Mouse (Mus musculus): ENCODE measurements around the gene Prc1. TPM values are rescaled to one million over a fixed set of nuclear protein-coding genes. Genes with fewer than 3 reads are reported as not detected.

Gene Prc1
- 109 and 123 TPM in 2 replicates for polyA plus RNA-seq (2015; fragmentation: Nextera tagmentation; extraction: Ambion mirVana)

DNA sequence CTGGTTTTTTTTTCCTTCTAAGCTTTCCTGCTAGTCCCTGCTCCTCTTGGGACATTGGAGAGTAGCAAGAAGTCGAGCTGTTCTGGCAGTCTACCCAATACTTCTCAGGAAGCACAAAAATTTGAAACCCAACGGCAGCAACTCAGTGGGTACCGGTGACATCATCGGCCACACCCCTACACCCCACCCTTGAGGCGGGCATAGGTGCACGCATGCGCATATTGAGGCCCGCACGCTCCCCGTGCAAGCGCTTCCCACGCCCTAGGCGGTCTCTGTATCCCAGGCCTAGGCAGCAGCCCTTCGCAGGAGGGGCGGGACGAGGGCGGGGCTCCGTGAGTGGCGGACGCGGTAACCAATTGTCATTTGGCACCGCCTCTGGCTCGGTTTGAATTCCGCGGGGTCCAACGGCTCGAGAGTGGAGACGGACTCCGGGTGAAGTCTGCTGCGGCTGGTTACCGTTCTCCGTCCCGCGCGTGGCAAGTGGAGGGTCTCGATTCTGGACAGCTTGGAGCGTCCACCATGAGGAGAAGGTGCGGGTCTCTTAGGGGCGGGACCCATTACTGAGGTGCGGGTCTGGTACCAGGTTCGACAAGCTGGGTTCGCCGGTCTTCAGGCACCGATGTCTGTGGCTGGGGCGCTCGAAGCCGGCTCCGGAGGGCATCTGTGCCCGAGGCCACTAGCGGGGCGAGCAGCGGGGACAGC, at the start of gene Prc1:
Gene Prc1 (plus strand): TSS at position 389 of the 702 bp plus-strand sequence.
- H3K36me3 ChIP-seq = peaks cover 33% of the 10 kb centered on the region
- H3K4me3 ChIP-seq = peak within 1 kb of the TSS; percentile 85
- H3K4me2 ChIP-seq (replicated peaks) = peak within 1 kb of the TSS; percentile 74
- H3K27ac ChIP-seq = peak within 1 kb of the TSS; percentile 82
- H3K27me3 ChIP-seq = no peaks in the 10 kb centered on the region
- peak within 1 kb of the TSS; percentile 85 for H3K9ac ChIP-seq
- H3K9me3 ChIP-seq = no peaks in the 10 kb centered on the region
- WGBS = under 1% methylated on average over 52 of the region's 52 CpGs
- peak; percentile 99 for ATAC-seq (ENCODE audit: low FRiP score, low read depth)
- peaks cover 25% of the 10 kb centered on the region for H3K4me1 ChIP-seq

DNA sequence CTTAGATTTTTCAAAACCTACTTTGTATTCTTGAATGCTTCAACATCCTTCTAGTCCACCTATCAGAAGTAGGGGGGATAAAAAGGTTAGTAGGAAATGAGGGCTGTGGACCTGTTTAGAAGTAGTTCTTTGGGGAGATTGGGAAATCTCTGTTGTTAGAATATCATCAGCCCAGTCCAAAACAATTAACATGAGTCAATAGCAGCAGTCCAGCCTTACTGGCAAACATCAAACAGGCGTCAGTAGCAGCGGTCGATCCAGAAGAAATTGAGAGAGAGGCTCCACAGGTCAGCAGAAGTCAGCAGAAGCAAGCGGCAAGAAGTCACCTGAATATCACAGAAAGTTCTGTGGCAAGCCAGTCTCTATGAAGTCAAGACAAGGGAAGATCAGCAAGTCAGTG, 49.4 kb upstream of the Prc1 start:
- no peak overlapping the region for H3K9ac ChIP-seq
- no peak overlapping the region for H3K4me3 ChIP-seq
- H3K4me2 ChIP-seq (replicated peaks) = no peak overlapping the region
- H3K9me3 ChIP-seq = no peaks in the 10 kb centered on the region
- 85% methylated on average over 4 of the region's 4 CpGs for WGBS
- H3K4me1 ChIP-seq = peaks cover 3% of the 10 kb centered on the region; the same call in 1 of the 2 replicates
- ATAC-seq (ENCODE audit: low FRiP score, low read depth) = no peak
- no peaks in the 10 kb centered on the region for H3K27me3 ChIP-seq
- no peak overlapping the region for H3K27ac ChIP-seq
- peaks cover 17% of the 10 kb centered on the region for H3K36me3 ChIP-seq

DNA sequence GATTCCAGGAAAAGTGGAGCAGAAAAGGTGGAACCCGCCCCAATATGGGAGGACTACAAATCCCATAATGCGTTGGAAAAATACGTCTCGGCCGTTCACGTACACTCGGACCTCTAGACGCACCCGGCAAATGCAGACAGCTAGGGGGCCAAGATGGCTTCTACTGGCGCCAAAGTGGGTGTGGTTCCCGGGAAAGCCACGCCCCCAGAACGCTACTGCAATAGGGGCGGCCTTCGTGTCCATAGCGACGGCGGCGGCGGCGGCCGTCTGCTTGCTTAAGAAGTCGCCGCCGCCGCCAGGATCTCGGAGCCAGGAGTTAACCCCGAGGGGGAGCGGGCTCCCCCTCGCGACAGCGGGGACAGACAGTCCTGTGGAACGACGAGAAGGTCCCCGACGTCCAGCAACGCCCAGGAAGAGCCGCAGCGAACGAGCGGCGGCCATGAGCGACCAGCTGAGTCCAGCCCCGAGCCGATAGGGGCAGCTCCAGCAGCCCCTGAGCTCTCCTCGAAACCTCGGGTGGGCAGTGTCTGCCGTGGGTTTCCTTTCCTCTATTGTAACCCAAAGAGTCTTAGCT, 48.0 kb upstream of the Prc1 start, which contains the start of gene Ttll13:
Gene Ttll13 (plus strand): TSS at position 229 of the 574 bp plus-strand sequence.
- H3K4me2 ChIP-seq (replicated peaks) = peak within 1 kb of the TSS; percentile 65
- no peaks in the 10 kb centered on the region for H3K27me3 ChIP-seq
- peaks cover 3% of the 10 kb centered on the region; the same call in 1 of the 2 replicates for H3K4me1 ChIP-seq
- peak within 1 kb of the TSS; percentile 76; the same call in 1 of the 2 replicates for H3K27ac ChIP-seq
- H3K36me3 ChIP-seq = peaks cover 4% of the 10 kb centered on the region; the same call in 1 of the 2 replicates
- H3K4me3 ChIP-seq = peak within 1 kb of the TSS; percentile 61
- ATAC-seq (ENCODE audit: low FRiP score, low read depth) = peak; percentile 99
- under 1% methylated on average over 48 of the region's 48 CpGs for WGBS
- peak within 1 kb of the TSS; percentile 72 for H3K9ac ChIP-seq
- H3K9me3 ChIP-seq = no peaks in the 10 kb centered on the region

DNA sequence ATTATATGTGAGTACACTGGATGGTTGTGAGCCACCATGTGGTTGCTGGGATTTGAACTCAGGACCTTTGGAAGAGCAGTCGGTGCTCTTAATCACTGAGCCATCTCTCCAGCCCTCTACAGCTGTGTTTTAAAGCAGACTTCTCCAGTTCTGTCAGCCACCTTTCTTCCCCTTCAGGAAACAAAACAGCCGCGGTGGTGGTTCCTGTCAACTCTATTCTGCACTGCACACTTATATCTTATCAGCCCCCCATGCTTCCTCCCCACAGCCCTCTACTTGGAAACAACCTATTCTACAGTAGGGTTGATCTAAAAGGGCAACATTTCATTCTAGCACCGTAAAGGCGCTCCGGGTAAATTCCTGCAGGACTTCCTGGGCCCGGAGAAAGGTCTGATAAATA, 47.4 kb upstream of the Prc1 start:
- peaks cover 3% of the 10 kb centered on the region; the same call in 1 of the 2 replicates for H3K4me1 ChIP-seq
- no peak for ATAC-seq (ENCODE audit: low FRiP score, low read depth)

DNA sequence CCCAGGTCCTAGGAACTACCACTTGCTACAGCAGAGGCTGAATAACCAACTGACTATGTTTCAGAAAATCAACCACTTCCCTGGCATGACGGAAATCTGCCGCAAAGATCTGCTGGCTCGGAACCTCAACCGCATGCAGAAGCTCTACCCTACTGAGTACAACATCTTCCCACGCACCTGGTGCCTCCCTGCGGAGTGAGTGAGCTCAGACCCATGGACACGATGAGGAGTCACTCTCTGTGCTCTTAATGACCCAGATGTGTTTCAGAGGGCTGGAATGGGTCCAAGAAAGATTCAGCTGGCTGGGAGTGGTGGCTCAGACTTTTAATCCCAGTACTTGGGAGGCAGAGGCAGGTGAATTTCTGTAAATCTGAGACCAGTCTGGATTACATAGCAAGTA, 41.8 kb upstream of the Prc1 start:
- H3K4me1 ChIP-seq = no peaks in the 10 kb centered on the region
- WGBS = 78% methylated on average over 7 of the region's 7 CpGs
- H3K9ac ChIP-seq = no peak overlapping the region
- peaks cover 15% of the 10 kb centered on the region for H3K27me3 ChIP-seq
- H3K4me3 ChIP-seq = no peak overlapping the region
- H3K9me3 ChIP-seq = no peaks in the 10 kb centered on the region
- no peak for ATAC-seq (ENCODE audit: low FRiP score, low read depth)
- no peaks in the 10 kb centered on the region for H3K36me3 ChIP-seq
- H3K27ac ChIP-seq = no peak overlapping the region
- H3K4me2 ChIP-seq (replicated peaks) = no peak overlapping the region

More for the DNA sequence above, 47.4 kb upstream of the Prc1 start:
- WGBS = 66% methylated on average over 7 of the region's 7 CpGs
- Histone ChIP-seq H3K4me3 (peak overlapping the region; percentile 61), H3K27me3 (no peaks in the 10 kb centered on the region), H3K36me3 (no peaks in the 10 kb centered on the region), H3K27ac (no peak overlapping the region), H3K9ac (no peak overlapping the region), H3K4me2 (replicated peaks) (peak overlapping the region; percentile 65), H3K9me3 (no peaks in the 10 kb centered on the region)

DNA sequence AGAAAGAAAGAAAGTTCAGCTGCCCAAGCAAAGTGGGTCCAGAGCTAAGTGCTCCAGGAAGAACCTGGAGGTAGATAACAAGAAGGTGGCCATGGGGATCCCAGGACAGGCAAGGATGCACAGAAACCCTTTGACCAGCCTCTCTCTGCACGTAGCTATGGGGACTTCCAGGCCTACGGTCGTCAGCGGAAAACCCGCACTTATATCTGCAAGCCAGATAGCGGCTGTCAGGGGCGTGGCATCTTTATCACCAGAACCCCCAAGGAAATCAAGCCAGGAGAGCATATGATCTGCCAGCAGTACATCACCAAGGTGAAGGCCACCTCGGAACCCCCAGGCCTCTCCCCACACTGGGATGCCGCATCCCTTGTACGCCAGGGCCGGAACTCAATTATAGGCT, 41.4 kb upstream of the Prc1 start:
- no peaks in the 10 kb centered on the region for H3K9me3 ChIP-seq
- ATAC-seq (ENCODE audit: low FRiP score, low read depth) = no peak
- H3K4me2 ChIP-seq (replicated peaks) = no peak overlapping the region
- H3K36me3 ChIP-seq = no peaks in the 10 kb centered on the region
- H3K27me3 ChIP-seq = peaks cover 15% of the 10 kb centered on the region
- WGBS = 87% methylated on average over 11 of the region's 11 CpGs
- no peak overlapping the region for H3K27ac ChIP-seq
- H3K9ac ChIP-seq = no peak overlapping the region
- no peak overlapping the region for H3K4me3 ChIP-seq
- no peaks in the 10 kb centered on the region for H3K4me1 ChIP-seq

DNA sequence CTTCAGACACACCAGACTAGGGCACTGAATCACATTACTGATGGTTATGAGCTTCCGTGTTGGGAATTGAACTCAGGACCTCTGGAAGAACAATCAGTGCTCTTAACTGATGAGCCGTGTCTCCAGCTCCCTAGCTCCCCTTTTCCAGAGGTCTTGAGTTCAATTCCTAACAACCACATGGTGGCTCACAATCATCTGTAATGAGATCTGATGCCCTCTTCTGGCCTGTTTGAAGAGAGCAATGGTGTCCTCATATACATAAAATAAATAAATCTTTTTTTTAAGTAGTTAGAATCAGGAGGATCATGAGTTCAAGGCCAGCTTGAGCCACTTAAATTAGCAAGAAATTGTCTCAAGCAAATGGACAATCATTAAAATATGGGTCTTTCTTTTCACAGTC, 38.3 kb upstream of the Prc1 start:
- ATAC-seq (ENCODE audit: low FRiP score, low read depth) = no peak
- Histone ChIP-seq H3K4me2 (replicated peaks) (no peak overlapping the region), H3K36me3 (no peaks in the 10 kb centered on the region), H3K9ac (no peak overlapping the region), H3K4me1 (peaks cover 5% of the 10 kb centered on the region; the same call in 1 of the 2 replicates), H3K27me3 (peaks cover 37% of the 10 kb centered on the region), H3K4me3 (no peak overlapping the region), H3K27ac (no peak overlapping the region), H3K9me3 (no peaks in the 10 kb centered on the region)
- 78% methylated on average over 2 of the region's 2 CpGs for WGBS

DNA sequence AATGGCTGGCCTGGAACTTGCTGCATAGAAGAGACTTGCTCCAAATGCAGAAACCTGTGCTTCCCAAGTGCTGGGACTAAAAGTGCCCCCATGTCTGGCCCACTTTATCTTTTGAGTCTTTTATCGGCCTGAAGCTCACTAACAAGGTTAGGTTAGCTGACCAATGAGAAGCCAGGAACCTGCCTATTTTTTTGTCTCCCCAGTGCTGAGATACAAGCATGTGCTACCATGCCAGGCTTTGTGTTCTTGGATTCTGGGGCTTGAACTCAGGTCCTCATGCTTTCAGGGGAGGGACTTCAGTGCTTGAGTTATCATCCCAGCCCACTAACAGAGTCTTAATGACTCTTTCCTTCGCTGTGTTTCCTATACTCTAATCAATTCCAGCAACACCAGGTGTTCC, 36.5 kb upstream of the Prc1 start:
- H3K27ac ChIP-seq = no peak overlapping the region
- no peak for ATAC-seq (ENCODE audit: low FRiP score, low read depth)
- H3K4me2 ChIP-seq (replicated peaks) = no peak overlapping the region
- peaks cover 13% of the 10 kb centered on the region for H3K4me1 ChIP-seq
- H3K4me3 ChIP-seq = no peak overlapping the region
- H3K9ac ChIP-seq = no peak overlapping the region
- H3K9me3 ChIP-seq = no peaks in the 10 kb centered on the region
- WGBS = 51% methylated on average over 2 of the region's 2 CpGs
- H3K27me3 ChIP-seq = peaks cover 37% of the 10 kb centered on the region
- H3K36me3 ChIP-seq = no peaks in the 10 kb centered on the region

DNA sequence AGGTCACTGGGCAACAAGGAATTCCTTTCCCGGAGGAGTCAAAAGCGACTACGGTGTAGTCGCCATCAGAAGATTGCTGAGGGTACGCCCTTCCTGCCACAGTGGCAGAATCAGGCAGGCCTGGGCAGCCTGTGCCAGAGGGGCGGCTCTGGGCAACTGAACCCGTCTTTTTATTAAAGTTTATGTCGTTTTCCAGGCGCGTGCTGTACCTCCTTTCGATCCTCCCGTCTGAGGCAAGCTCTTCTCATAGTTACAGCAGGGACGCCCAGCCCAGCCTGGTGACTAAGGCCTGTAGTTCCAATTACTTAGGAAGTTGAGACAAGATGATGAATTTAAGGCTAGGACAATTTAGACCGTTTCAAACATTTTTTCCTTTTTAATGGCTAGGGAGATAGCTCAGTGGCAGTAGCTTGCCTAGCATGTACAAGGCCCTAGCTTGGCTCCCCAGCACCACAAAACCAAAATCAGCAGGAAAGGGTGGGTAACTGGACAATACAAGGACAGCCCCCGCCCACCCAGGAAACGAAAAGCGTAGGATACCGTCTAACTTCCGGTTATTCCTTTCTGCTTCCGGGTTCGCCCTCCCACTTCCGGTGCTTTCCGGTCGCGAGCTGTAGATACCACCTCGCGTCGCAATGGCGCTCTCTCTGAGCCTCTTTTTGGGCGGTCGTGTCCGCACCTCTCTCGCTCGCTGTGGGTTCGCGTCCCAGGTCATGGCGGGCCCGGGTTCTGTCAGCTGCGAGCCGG, 33.5 kb upstream of the Prc1 start, which contains the start of gene Ngrn:
Gene Ngrn (plus strand): TSS at position 591 of the 747 bp plus-strand sequence.
- peak within 1 kb of the TSS; percentile 89 for H3K4me3 ChIP-seq
- no peaks in the 10 kb centered on the region for H3K9me3 ChIP-seq
- 25% methylated on average over 40 of the region's 40 CpGs for WGBS
- peak within 1 kb of the TSS; percentile 85 for H3K9ac ChIP-seq
- peaks cover 26% of the 10 kb centered on the region for H3K36me3 ChIP-seq
- peak; percentile 93 for ATAC-seq (ENCODE audit: low FRiP score, low read depth)
- peak within 1 kb of the TSS; percentile 56; the same call in 1 of the 2 replicates for H3K27ac ChIP-seq
- H3K4me1 ChIP-seq = peaks cover 13% of the 10 kb centered on the region
- peak within 1 kb of the TSS; percentile 85 for H3K4me2 ChIP-seq (replicated peaks)
- peaks cover 31% of the 10 kb centered on the region for H3K27me3 ChIP-seq

DNA sequence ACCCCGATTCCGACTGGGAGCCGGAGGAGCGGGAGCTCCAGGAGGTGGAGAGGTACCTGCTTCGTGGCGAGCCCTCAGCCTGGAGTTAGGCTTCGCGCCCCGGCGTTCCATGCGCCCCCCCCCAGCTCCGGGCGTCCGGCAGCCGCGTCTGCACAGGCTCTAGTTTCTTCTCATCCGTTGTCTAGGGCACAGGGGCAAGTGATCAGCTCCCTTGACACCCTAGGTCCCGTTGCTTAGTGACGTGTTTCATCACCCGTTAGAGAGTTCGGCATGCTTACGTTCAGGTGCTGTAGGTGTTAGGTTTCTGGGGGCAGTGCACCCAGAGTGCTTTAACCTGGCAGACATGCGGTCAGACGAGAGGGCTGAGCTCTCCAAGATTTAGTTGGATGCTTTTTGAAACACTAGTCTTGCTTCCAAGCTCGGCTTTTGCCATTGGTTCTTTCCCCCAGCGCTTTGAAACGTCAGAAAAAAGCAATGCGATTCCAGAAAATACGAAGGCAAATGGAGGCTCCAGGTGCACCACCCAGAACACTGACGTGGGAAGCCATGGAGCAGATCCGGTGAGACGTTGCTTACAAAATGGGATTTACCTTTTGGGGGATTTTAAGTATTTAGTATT, 32.8 kb upstream of the Prc1 start:
- peaks cover 13% of the 10 kb centered on the region for H3K4me1 ChIP-seq
- H3K27ac ChIP-seq = peak overlapping the region; percentile 56; the same call in 1 of the 2 replicates
- peak overlapping the region; percentile 89 for H3K4me3 ChIP-seq
- H3K4me2 ChIP-seq (replicated peaks) = peak overlapping the region; percentile 85
- H3K27me3 ChIP-seq = peaks cover 28% of the 10 kb centered on the region
- peak overlapping the region; percentile 85 for H3K9ac ChIP-seq
- H3K9me3 ChIP-seq = no peaks in the 10 kb centered on the region
- ATAC-seq (ENCODE audit: low FRiP score, low read depth) = peak; percentile 74
- WGBS = 1% methylated on average over 32 of the region's 32 CpGs
- peaks cover 33% of the 10 kb centered on the region for H3K36me3 ChIP-seq

DNA sequence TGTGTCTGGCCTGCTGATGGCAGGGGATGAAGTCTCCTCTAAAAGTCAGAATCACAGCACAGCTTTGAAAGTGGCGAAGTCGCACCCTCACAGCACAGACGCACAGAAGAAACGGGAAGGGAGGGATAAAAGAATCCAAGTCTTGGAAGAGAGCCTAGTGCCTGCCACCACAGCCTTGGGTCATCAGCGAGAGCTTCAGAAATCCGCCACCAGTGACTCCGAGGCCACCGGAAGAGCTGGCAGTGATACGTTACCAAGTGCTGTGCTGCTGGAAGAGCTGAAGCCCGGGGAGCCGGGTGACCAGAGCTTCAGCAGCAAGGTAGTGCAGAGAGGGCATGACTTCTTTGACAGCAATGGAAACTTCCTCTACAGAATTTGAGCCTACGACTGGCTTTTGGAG, 29.6 kb upstream of the Prc1 start:
- H3K27ac ChIP-seq = no peak overlapping the region
- peaks cover 5% of the 10 kb centered on the region for H3K27me3 ChIP-seq
- no peaks in the 10 kb centered on the region for H3K9me3 ChIP-seq
- H3K4me2 ChIP-seq (replicated peaks) = no peak overlapping the region
- no peak for ATAC-seq (ENCODE audit: low FRiP score, low read depth)
- H3K36me3 ChIP-seq = peaks cover 38% of the 10 kb centered on the region
- no peak overlapping the region for H3K9ac ChIP-seq
- WGBS = 92% methylated on average over 12 of the region's 12 CpGs
- no peak overlapping the region for H3K4me3 ChIP-seq
- peaks cover 20% of the 10 kb centered on the region for H3K4me1 ChIP-seq

Measured in limb, embryonic 13.5 days (tissue).